Mouse (Mus musculus) liver, embryonic 12.5 days (tissue): ENCODE results near the gene Gfpt1. TPM values are rescaled to one million over a fixed set of nuclear protein-coding genes. Genes with fewer than 3 reads are reported as not detected.
A peak's percentile ranks its signal among the peaks of the same experiment; 100 is the strongest.
"Not testable (repeated sequence)": the region's sequence is repeated elsewhere in the genome, so short reads cannot be mapped to it uniquely, and the experiment has no call there.

Source experiments
- ATAC-seq: fragments of 200-750 bp; cut with Nextera tagmentation; 2 replicates; pipeline ENCODE4 v1.8.0; 2017; ENCODE audit warnings: moderate number of reproducible peaks, mild to moderate bottlenecking, moderate library complexity
- H3K27ac ChIP-seq: fragments of 300-500 bp; sonication (generic); 2 replicates; pipeline ENCODE4 v1.5.1; 2016; ENCODE audit warnings: mild to moderate bottlenecking
- H3K27me3 ChIP-seq: fragments of 300-500 bp; sonication (generic); replicated peaks from 2 replicates; pipeline ENCODE4 v1.6.1; 2016; ENCODE audit warnings: mild to moderate bottlenecking, moderate library complexity
- H3K36me3 ChIP-seq: fragments of 300-500 bp; sonication (generic); 2 replicates; pipeline ENCODE4 v1.6.1; 2016; ENCODE audit warnings: mild to moderate bottlenecking, moderate library complexity
- H3K4me1 ChIP-seq: fragments of 300-500 bp; sonication (generic); 2 replicates; pipeline ENCODE4 v1.6.1; 2016
- H3K4me2 ChIP-seq: fragments of 300-500 bp; sonication (generic); 2 replicates; pipeline ENCODE4 v1.6.1; 2016; ENCODE audit warnings: mild to moderate bottlenecking, moderate library complexity
- H3K4me3 ChIP-seq: fragments of 300-500 bp; sonication (generic); 2 replicates; pipeline ENCODE4 v1.5.1; 2016; ENCODE audit warnings: mild to moderate bottlenecking, moderate library complexity
- H3K9ac ChIP-seq: fragments of 300-500 bp; sonication (generic); 2 replicates; pipeline ENCODE4 v1.6.1; 2016; ENCODE audit warnings: mild to moderate bottlenecking, moderate library complexity
- H3K9me3 ChIP-seq: fragments of 300-500 bp; sonication (generic); replicated peaks from 2 replicates; pipeline ENCODE4 v1.6.1; 2016; ENCODE audit warnings: mild to moderate bottlenecking, moderate library complexity
- WGBS: fragments of 180-500 bp; shearing (Covaris S2); methylation state at CpG from one replicate; pipeline ENCODE4 v1.1.7; 2016; ENCODE audit not compliant: insufficient replicate concordance; 5-methylcytosine and 5-hydroxymethylcytosine counted together
- polyA plus RNA-seq: library from polyadenylated mRNA; unstranded; fragments of >200 nt; fragmentation: Nextera tagmentation; extraction: Ambion mirVana; gene quantifications from 2 replicates; pipeline ENCODE4 v1.2.1, GENCODE M21; 2016

Gfpt1 gene
- polyA plus RNA-seq, 1 experiment from 2014 or later: 9.2 TPM

- ATAC-seq: peak; percentile 55; the same call in 1 of the 2 replicates
- Histone ChIP-seq H3K9ac (no peak overlapping the region), H3K9me3 (no peaks in the 10 kb centered on the region), H3K4me2 (no peak overlapping the region), H3K4me1 (peaks cover 35% of the 10 kb centered on the region), H3K27me3 (no peaks in the 10 kb centered on the region), H3K27ac (0 out of 2 replicates have a peak overlapping the region, but pooled peaks have one; percentile 40), H3K36me3 (peaks cover 73% of the 10 kb centered on the region), H3K4me3 (no peak overlapping the region)
- WGBS: 37% methylated on average over 3 of the region's 3 CpGs
These were observed 32.5 kb downstream of the Gfpt1 start for GRCm38 (mm10) chr6:87075092-87075685.

- no peaks in the 10 kb centered on the region for H3K27me3 ChIP-seq
- H3K9me3 ChIP-seq: no peaks in the 10 kb centered on the region
- H3K4me2 ChIP-seq: no peak overlapping the region
- H3K27ac ChIP-seq: no peak overlapping the region
- WGBS: 76% methylated on average over 4 of the region's 4 CpGs
- no peak for ATAC-seq
- no peak overlapping the region for H3K9ac ChIP-seq
- peaks cover 24% of the 10 kb centered on the region for H3K4me1 ChIP-seq
- peaks cover 73% of the 10 kb centered on the region for H3K36me3 ChIP-seq
- no peak overlapping the region for H3K4me3 ChIP-seq
These were observed 36.8 kb downstream of the Gfpt1 start for GRCm38 (mm10) chr6:87079457-87079856.

DNA sequence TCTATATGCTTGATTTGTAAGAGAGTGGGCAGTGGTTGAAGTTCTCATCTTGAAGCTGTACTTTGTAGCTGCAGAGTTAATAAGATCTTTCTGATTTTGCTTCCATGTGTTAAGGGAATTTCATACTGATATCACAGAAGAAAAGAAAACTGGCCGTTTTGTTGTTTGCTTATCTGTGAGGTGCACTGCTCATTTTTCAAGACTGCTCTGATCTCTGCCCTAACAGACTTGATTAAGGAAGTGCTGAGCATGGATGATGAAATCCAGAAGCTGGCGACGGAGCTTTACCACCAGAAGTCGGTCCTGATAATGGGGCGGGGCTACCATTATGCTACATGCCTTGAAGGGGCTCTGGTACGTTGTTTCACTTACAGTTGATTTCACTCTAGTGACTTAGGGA, 42.4 kb downstream of the Gfpt1 start:
- H3K4me3 ChIP-seq: no peak overlapping the region
- WGBS: 12% methylated on average over 6 of the region's 6 CpGs
- H3K9me3 ChIP-seq: no peaks in the 10 kb centered on the region
- H3K27me3 ChIP-seq: no peaks in the 10 kb centered on the region
- ATAC-seq: peak; percentile 82
- H3K9ac ChIP-seq: no peak overlapping the region
- peak overlapping the region; percentile 8; the same call in 1 of the 2 replicates for H3K4me2 ChIP-seq
- peaks cover 23% of the 10 kb centered on the region for H3K4me1 ChIP-seq
- peaks cover 80% of the 10 kb centered on the region for H3K36me3 ChIP-seq
- no peak overlapping the region for H3K27ac ChIP-seq

DNA sequence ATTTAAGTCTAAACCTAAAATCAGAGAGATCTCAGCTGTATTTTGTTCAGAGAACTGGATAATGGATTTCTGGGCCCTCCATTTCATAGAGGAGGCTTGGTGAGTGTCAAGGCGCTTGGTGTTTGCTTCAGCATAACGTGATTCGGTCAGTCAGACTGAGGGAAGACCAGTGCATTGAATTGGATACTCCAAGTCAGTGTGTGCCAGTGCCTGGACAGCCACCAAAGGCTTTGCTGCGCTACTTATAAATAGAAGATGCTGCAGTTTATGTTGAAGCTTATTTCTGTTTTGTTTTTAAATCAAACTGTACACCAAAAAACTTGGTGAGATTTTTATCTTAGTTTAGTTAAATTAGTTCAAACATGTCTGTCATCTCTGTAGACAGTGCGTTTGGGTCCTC, 45.7 kb downstream of the Gfpt1 start:
- Histone ChIP-seq H3K9me3 (no peaks in the 10 kb centered on the region), H3K27ac (no peak overlapping the region), H3K4me3 (no peak overlapping the region), H3K4me1 (peaks cover 37% of the 10 kb centered on the region), H3K36me3 (peaks cover 58% of the 10 kb centered on the region), H3K9ac (no peak overlapping the region), H3K27me3 (no peaks in the 10 kb centered on the region), H3K4me2 (no peak overlapping the region)
- ATAC-seq: no peak
- 79% methylated on average over 5 of the region's 5 CpGs for WGBS

GRCm38 (mm10) chr6:87090877-87091276, 48.2 kb downstream of the Gfpt1 start:
- no peak for ATAC-seq
- H3K27me3 ChIP-seq: no peaks in the 10 kb centered on the region
- no peak overlapping the region for H3K27ac ChIP-seq
- 75% methylated on average over 3 of the region's 3 CpGs for WGBS
- no peak overlapping the region for H3K9ac ChIP-seq
- no peak overlapping the region for H3K4me3 ChIP-seq
- no peaks in the 10 kb centered on the region for H3K9me3 ChIP-seq
- peaks cover 35% of the 10 kb centered on the region for H3K36me3 ChIP-seq
- H3K4me2 ChIP-seq: no peak overlapping the region
- H3K4me1 ChIP-seq: peaks cover 19% of the 10 kb centered on the region

DNA sequence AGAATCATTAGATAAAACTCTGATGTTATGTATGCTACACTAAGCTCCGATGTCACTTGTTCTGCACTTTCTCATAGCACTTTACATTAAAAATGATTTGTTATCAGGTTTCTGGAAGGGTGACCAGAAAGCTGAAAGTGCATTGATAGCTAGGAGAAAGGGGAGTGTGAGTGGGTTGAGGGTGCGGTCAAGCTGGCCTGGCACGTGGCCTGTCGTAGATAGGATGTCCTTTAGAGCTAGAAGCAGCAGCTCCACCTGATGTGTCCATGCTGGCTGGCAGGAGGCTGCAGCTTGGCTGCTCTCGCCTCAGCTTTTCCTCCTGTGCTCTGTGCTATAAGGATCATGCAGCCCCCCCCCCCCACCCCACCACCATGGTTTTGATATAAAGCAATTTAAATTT, 49.8 kb downstream of the Gfpt1 start:
- H3K36me3 ChIP-seq: peaks cover 21% of the 10 kb centered on the region
- H3K4me2 ChIP-seq: peak overlapping the region; percentile 15; the same call in 1 of the 2 replicates
- H3K4me1 ChIP-seq: peaks cover 19% of the 10 kb centered on the region
- H3K4me3 ChIP-seq: no peak overlapping the region
- H3K9ac ChIP-seq: no peak overlapping the region
- 40% methylated on average over 5 of the region's 5 CpGs for WGBS
- peak; percentile 71 for ATAC-seq
- H3K27ac ChIP-seq: peak overlapping the region; percentile 25; the same call in 1 of the 2 replicates
- no peaks in the 10 kb centered on the region for H3K27me3 ChIP-seq
- H3K9me3 ChIP-seq: no peaks in the 10 kb centered on the region

DNA sequence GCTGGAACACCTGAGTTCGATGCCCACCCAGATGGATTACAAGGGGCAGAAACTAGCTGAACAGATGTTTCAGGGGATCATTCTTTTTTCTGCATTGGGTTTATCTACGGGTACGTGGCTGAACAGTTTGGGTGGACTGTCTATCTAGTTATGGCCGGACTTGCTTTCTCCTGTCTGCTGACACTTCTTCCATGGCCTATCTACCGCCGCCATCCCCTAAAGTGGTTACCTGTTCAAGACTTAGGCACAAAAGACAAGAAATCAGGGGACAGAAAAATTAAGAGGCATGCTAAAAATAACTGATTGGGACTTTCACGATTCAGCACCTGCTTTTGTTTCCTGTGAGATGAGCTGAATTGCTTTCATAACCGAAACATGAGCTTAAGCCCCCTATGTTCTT, 51.0 kb downstream of the Gfpt1 start:
- H3K9ac ChIP-seq, H3K4me2 ChIP-seq, H3K27me3 ChIP-seq, H3K9me3 ChIP-seq, H3K4me3 ChIP-seq, ATAC-seq, H3K27ac ChIP-seq: not testable (repeated sequence)
- H3K36me3 ChIP-seq: peaks cover 13% of the 10 kb centered on the region
- peaks cover 19% of the 10 kb centered on the region for H3K4me1 ChIP-seq
- WGBS: 59% methylated on average over 8 of the region's 8 CpGs

- H3K4me1 ChIP-seq: peaks cover 12% of the 10 kb centered on the region
These were observed 56.6 kb downstream of the Gfpt1 start for GRCm38 (mm10) chr6:87099261-87099660.

GRCm38 (mm10) chr6:87099671-87100296, 57.1 kb downstream of the Gfpt1 start:
- peaks cover 12% of the 10 kb centered on the region for H3K4me1 ChIP-seq
- no peaks in the 10 kb centered on the region for H3K36me3 ChIP-seq
- H3K4me3 ChIP-seq: no peak overlapping the region
- no peak for ATAC-seq
- WGBS: 65% methylated on average over 7 of the region's 7 CpGs
- H3K9me3 ChIP-seq: no peaks in the 10 kb centered on the region
- no peak overlapping the region for H3K9ac ChIP-seq
- no peak overlapping the region for H3K4me2 ChIP-seq
- H3K27me3 ChIP-seq: no peaks in the 10 kb centered on the region; the same call in 1 of the 2 replicates
- H3K27ac ChIP-seq: no peak overlapping the region

More at GRCm38 (mm10) chr6:87099261-87099660, 56.6 kb downstream of the Gfpt1 start:
- H3K4me2 ChIP-seq: no peak overlapping the region
- no peaks in the 10 kb centered on the region for H3K36me3 ChIP-seq
- no peak overlapping the region for H3K27ac ChIP-seq
- ATAC-seq: no peak
- WGBS: 41% methylated on average over 3 of the region's 3 CpGs
- no peak overlapping the region for H3K4me3 ChIP-seq
- no peak overlapping the region for H3K9ac ChIP-seq
- no peaks in the 10 kb centered on the region for H3K27me3 ChIP-seq
- no peaks in the 10 kb centered on the region for H3K9me3 ChIP-seq

DNA sequence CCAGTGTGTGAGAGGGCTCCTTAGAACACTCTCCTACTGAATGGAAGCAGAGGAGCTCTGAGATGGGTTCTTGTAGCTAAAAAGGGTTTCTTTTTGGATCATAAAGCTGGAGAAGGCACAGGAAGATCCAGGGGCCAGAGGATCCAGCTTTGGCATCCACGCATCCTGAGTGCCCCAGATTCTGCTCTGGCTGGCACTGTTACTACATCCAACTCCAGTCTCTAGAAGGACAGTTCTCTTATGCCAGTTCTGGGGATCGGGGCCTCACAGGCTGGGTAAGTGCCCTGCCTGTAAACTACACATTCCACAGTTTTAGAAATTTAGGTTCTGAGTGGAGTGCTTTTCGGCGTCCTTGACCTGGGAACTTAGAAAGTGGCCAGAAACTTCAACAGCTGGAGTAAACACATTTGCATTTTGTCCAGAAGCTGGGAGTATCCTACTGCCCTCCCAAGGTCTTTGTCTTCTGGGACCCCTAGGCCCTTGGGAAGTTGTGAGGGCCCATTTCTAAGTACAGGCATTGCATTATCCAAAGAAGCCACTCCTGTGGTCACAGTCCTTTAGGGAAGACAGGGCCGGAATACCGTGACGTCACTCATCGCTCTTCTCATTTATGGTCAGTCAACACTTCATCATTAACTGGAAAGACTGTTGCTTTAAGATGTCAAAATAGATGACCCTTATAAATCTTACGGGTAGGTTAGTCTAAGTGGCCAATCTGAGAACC, 57.8 kb downstream of the Gfpt1 start:
- Histone ChIP-seq H3K27me3 (no peaks in the 10 kb centered on the region; the same call in 1 of the 2 replicates), H3K9me3 (no peaks in the 10 kb centered on the region), H3K36me3 (no peaks in the 10 kb centered on the region), H3K4me1 (peaks cover 12% of the 10 kb centered on the region), H3K27ac (no peak overlapping the region), H3K9ac (no peak overlapping the region), H3K4me3 (no peak overlapping the region), H3K4me2 (no peak overlapping the region)
- WGBS: 82% methylated on average over 9 of the region's 9 CpGs
- ATAC-seq: no peak

- H3K9me3 ChIP-seq: no peaks in the 10 kb centered on the region
- 8% methylated on average over 12 of the region's 12 CpGs for WGBS
- H3K27me3 ChIP-seq: no peaks in the 10 kb centered on the region; the same call in 1 of the 2 replicates
- ATAC-seq: 0 out of 2 replicates have a peak, but pooled peaks have one; percentile 44
- H3K36me3 ChIP-seq: no peaks in the 10 kb centered on the region
- H3K9ac ChIP-seq: no peak overlapping the region
- peak overlapping the region; percentile 16; the same call in 1 of the 2 replicates for H3K4me3 ChIP-seq
- H3K4me1 ChIP-seq: peaks cover 12% of the 10 kb centered on the region
- H3K27ac ChIP-seq: no peak overlapping the region
- H3K4me2 ChIP-seq: peak overlapping the region; percentile 51
These were observed 58.8 kb downstream of the Gfpt1 start for GRCm38 (mm10) chr6:87101281-87101954.
